Mouse (Mus musculus) hindbrain, embryonic 13.5 days (tissue): ENCODE measurements around the gene Tmem203. TPM values are rescaled to one million over a fixed set of nuclear protein-coding genes. Genes with fewer than 3 reads are reported as not detected.
"Not testable (repeated sequence)": the region's sequence is repeated elsewhere in the genome, so short reads cannot be mapped to it uniquely, and the experiment has no call there.

Experiments used
- ATAC-seq: fragments of 200-750 bp; cut with Nextera tagmentation; 2 replicates; pipeline ENCODE4 v1.8.0; 2017; ENCODE audit warnings: moderate TSS enrichment; ENCODE audit not compliant: low FRiP score
- H3K27ac ChIP-seq: fragments of 300-500 bp; sonication (generic); 2 replicates; pipeline ENCODE4 v1.5.1; 2015; ENCODE audit warnings: inconsistent platforms, mild to moderate bottlenecking, moderate library complexity
- H3K27me3 ChIP-seq: fragments of 300-500 bp; sonication (generic); 2 replicates; pipeline ENCODE4 v1.6.1; 2015; ENCODE audit warnings: mild to moderate bottlenecking, inconsistent platforms
- H3K36me3 ChIP-seq: fragments of 300-500 bp; sonication (generic); 2 replicates; pipeline ENCODE4 v1.6.1; 2015; ENCODE audit warnings: mild to moderate bottlenecking, inconsistent platforms
- H3K4me1 ChIP-seq: fragments of 300-500 bp; sonication (generic); replicated peaks from 2 replicates; pipeline ENCODE4 v1.6.1; 2015; ENCODE audit warnings: inconsistent platforms
- H3K4me2 ChIP-seq: fragments of 300-500 bp; sonication (generic); 2 replicates; pipeline ENCODE4 v1.6.1; 2015; ENCODE audit warnings: inconsistent platforms, mild to moderate bottlenecking, moderate library complexity
- H3K4me3 ChIP-seq: fragments of 300-500 bp; sonication (generic); 2 replicates; pipeline ENCODE4 v1.5.1; 2015; ENCODE audit warnings: mild to moderate bottlenecking, inconsistent platforms
- H3K9ac ChIP-seq: fragments of 300-500 bp; sonication (generic); 2 replicates; pipeline ENCODE4 v1.6.1; 2015; ENCODE audit warnings: mild to moderate bottlenecking, inconsistent platforms
- H3K9me3 ChIP-seq: fragments of 300-500 bp; sonication (generic); 2 replicates; pipeline ENCODE4 v1.6.1; 2016; ENCODE audit warnings: inconsistent platforms
- WGBS: fragments of 180-500 bp; shearing (Covaris S2); methylation state at CpG from one replicate; pipeline ENCODE4 v1.1.7; 2015; 5-methylcytosine and 5-hydroxymethylcytosine counted together
- polyA plus RNA-seq: library from polyadenylated mRNA; unstranded; fragments of >200 nt; fragmentation: Nextera tagmentation; extraction: Ambion mirVana; gene quantifications from 2 replicates; pipeline ENCODE4 v1.2.1, GENCODE M21; 2015

Gene Tmem203
- polyA plus RNA-seq, 1 experiment from 2014 or later: 20.9 TPM

DNA sequence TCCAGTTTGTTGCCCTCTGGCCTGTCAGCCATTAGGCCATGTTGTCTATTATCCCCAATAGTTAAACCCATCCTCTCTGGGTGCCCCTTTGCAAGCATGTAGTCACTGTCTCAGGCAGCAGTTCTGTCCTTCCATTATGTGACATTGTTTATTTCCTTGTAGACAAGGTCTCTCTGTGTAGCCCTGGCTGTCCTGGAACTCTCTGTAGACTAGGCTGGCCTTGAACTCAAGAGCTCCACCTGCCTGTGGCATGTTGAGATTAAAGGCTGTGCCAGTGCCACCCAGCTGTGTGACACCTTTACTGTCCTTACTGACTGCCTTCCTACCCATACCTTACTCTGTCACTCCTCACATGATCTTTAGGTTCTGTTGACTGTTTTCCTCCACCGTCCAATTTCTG is 2.9 kb upstream of the Tmem203 start:
- H3K9me3 ChIP-seq: no peaks in the 10 kb centered on the region
- WGBS: 97% methylated on average over 1 of the region's 1 CpGs
- ATAC-seq: no peak
- H3K4me3 ChIP-seq: no peak overlapping the region
- H3K4me1 ChIP-seq: peaks cover 23% of the 10 kb centered on the region
- H3K27ac ChIP-seq: no peak overlapping the region
- no peaks in the 10 kb centered on the region for H3K27me3 ChIP-seq
- H3K4me2 ChIP-seq: no peak overlapping the region
- H3K36me3 ChIP-seq: peaks cover 59% of the 10 kb centered on the region
- H3K9ac ChIP-seq: no peak overlapping the region

DNA sequence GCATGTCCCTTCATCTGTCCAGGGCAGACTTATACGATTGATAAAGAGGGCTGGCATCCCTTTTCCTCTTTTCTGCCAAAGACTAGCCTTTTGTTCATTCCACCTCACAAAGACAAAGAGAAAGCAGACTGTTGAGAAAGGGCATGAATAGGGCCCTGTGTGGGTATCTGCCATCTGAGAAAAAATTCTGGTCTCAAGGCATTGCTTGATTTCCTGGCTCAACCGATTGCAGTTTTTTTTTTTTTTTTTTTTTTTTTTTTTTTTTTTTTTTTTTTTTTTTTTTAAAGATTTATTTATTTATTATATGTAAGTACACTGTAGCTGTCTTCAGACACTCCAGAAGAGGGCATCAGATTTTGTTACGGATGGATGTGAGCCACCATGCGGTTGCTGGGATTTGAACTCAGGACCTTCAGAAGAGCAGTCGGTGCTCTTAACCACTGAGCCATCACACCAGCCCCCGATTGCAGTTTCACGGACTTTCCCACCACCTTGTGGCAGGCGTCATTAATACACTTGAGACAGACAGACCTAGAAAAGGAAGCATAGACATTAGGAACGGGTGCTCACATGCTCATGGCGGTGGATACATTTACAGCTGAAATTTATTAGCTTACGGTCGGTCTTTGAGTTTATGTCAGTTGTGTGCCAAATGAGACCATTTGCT is 1.3 kb downstream of the Tmem203 start:
- Histone ChIP-seq H3K9ac (peak overlapping the region; percentile 85), H3K36me3 (peaks cover 17% of the 10 kb centered on the region), H3K4me2 (peak overlapping the region; percentile 99), H3K4me3 (peak overlapping the region; percentile 95), H3K4me1 (peaks cover 27% of the 10 kb centered on the region)
- not testable (repeated sequence) for H3K27me3 ChIP-seq, ATAC-seq, H3K27ac ChIP-seq, H3K9me3 ChIP-seq
- WGBS: 63% methylated on average over 12 of the region's 12 CpGs

DNA sequence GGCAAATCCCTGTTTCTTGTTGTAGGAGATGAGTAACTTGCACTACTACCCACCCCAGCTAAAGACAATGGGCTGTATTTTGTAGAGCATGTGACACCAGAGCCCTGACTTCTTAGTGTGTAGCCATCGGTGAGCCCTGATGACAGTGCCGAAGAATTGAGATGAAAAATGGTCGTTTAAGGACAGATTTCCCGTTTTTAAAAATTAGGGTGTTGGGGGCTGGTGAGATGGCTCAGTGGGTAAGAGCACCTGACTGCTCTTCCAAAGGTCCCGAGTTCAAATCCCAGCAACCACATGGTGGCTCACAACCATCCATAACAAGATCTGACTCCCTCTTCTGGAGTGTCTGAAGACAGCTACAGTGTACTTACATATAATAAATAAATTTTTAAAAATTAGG is 2.0 kb downstream of the Tmem203 start:
- WGBS: 87% methylated on average over 5 of the region's 5 CpGs
- H3K4me3 ChIP-seq: not testable (repeated sequence)

GRCm38 (mm10) chr2:25258887-25259286 is 3.6 kb downstream of the Tmem203 start:
- H3K27me3 ChIP-seq: peaks cover 5% of the 10 kb centered on the region
- no peak overlapping the region for H3K4me3 ChIP-seq
- peaks cover 41% of the 10 kb centered on the region for H3K4me1 ChIP-seq
- no peak overlapping the region for H3K4me2 ChIP-seq
- H3K9me3 ChIP-seq: no peaks in the 10 kb centered on the region
- ATAC-seq: no peak
- H3K9ac ChIP-seq: no peak overlapping the region
- WGBS: 47% methylated on average over 2 of the region's 2 CpGs
- no peaks in the 10 kb centered on the region for H3K36me3 ChIP-seq
- no peak overlapping the region for H3K27ac ChIP-seq

More for the DNA sequence above, 2.0 kb downstream of the Tmem203 start:
- H3K27me3 ChIP-seq, H3K27ac ChIP-seq, H3K9me3 ChIP-seq, H3K4me2 ChIP-seq, ATAC-seq, H3K9ac ChIP-seq: not testable (repeated sequence)
- Histone ChIP-seq H3K36me3 (peaks cover 11% of the 10 kb centered on the region; the same call in 1 of the 2 replicates), H3K4me1 (peaks cover 31% of the 10 kb centered on the region)

- Histone ChIP-seq H3K9ac (peak overlapping the region; percentile 62), H3K4me2 (peak overlapping the region; percentile 99), H3K4me3 (peak overlapping the region; percentile 79), H3K4me1 (peaks cover 52% of the 10 kb centered on the region), H3K27ac (peak overlapping the region; percentile 78), H3K27me3 (peaks cover 18% of the 10 kb centered on the region), H3K9me3 (no peaks in the 10 kb centered on the region), H3K36me3 (no peaks in the 10 kb centered on the region)
- WGBS: 49% methylated on average over 12 of the region's 12 CpGs
- ATAC-seq: 0 out of 2 replicates have a peak, but pooled peaks have one; percentile 1
These were observed 6.6 kb downstream of the Tmem203 start for GRCm38 (mm10) chr2:25261870-25262269.

DNA sequence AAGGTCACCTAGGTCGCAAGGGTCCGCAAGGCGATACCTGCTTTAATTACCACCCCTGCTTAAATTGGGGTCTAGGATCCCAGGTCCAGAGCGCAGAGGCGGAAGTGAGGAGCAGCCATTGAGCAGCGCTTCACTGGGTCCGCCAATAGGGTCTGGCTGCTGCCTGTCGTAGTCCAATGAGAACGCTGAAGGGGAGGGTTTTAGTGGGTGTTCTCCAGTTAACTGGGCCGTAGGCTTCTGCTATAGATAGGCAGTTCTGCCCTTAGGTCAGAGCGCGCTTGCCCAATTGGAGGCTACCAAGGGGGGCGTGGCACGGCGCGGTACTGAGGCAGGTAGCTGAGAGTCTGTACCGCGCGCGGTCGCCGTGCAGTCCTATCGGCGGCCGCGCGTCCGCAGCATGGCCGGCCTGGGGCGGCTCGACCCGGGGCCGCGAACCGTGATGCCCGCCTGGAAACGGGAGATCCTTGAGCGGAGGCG is 7.1 kb downstream of the Tmem203 start, which contains the start of gene Tprn:
Gene Tprn, plus strand, starts transcription at position 328 of the 477 bp plus-strand sequence.
- no peaks in the 10 kb centered on the region for H3K36me3 ChIP-seq
- under 1% methylated on average over 39 of the region's 39 CpGs for WGBS
- peak; percentile 98 for ATAC-seq
- peak within 1 kb of the TSS; percentile 87 for H3K27ac ChIP-seq
- H3K9me3 ChIP-seq: no peaks in the 10 kb centered on the region
- H3K4me1 ChIP-seq: peaks cover 52% of the 10 kb centered on the region
- peak within 1 kb of the TSS; percentile 85 for H3K9ac ChIP-seq
- peak within 1 kb of the TSS; percentile 79 for H3K4me3 ChIP-seq
- H3K4me2 ChIP-seq: peak within 1 kb of the TSS; percentile 99
- peaks cover 18% of the 10 kb centered on the region for H3K27me3 ChIP-seq

- ATAC-seq: peak; percentile 50
- peaks cover 18% of the 10 kb centered on the region for H3K27me3 ChIP-seq
- peak overlapping the region; percentile 99 for H3K4me2 ChIP-seq
- peak overlapping the region; percentile 85 for H3K9ac ChIP-seq
- WGBS: under 1% methylated on average over 82 of the region's 82 CpGs
- H3K9me3 ChIP-seq: no peaks in the 10 kb centered on the region
- peaks cover 1% of the 10 kb centered on the region; the same call in 1 of the 2 replicates for H3K36me3 ChIP-seq
- peaks cover 55% of the 10 kb centered on the region for H3K4me1 ChIP-seq
- H3K4me3 ChIP-seq: peak overlapping the region; percentile 79
- H3K27ac ChIP-seq: peak overlapping the region; percentile 87
These were observed 7.8 kb downstream of the Tmem203 start for GRCm38 (mm10) chr2:25262795-25263622.

DNA sequence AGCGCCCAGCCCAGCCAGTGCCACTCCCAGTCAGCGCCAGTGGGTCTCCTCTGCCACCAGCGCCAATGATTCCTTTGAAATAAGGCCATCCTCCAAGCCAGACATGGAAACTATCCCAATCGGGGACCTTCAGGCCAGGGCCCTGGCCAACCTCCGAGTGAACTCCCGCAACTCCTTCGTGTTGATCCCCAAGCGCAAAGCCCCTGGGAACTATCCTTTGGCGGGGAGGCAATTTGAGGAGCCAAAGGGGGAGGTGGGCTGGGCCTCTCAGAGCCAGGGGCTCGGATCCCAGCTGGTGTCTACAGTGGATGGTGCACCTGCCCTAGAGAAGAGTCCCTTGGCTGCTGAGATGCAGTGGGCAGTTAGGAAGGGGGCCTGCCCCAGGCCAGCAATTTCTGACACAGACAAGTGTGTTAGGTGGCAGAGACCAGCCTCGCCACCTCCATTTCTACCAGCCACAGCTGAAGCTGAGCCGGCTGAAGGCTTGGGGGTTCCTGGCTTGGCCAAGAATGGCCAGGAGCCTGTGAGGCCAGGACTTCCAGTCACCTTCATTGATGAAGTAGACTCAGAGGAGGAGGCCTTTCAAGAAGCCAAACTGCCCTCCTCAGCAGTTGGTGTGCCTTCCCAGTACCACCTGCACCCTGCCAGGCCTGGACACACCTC is 8.5 kb downstream of the Tmem203 start:
- 18% methylated on average over 12 of the region's 12 CpGs for WGBS
- Histone ChIP-seq H3K27me3 (peaks cover 18% of the 10 kb centered on the region), H3K36me3 (peaks cover 9% of the 10 kb centered on the region), H3K4me2 (peak overlapping the region; percentile 99), H3K4me1 (peaks cover 60% of the 10 kb centered on the region), H3K4me3 (peak overlapping the region; percentile 79), H3K9me3 (no peaks in the 10 kb centered on the region), H3K27ac (peak overlapping the region; percentile 87; the same call in 1 of the 2 replicates), H3K9ac (peak overlapping the region; percentile 85)
- ATAC-seq: no peak

- 78% methylated on average over 5 of the region's 5 CpGs for WGBS
- no peak for ATAC-seq
These were observed 9.0 kb downstream of the Tmem203 start for GRCm38 (mm10) chr2:25264286-25264660.

GRCm38 (mm10) chr2:25264851-25265250 is 9.6 kb downstream of the Tmem203 start:
- Histone ChIP-seq H3K27ac (no peak overlapping the region), H3K4me2 (peak overlapping the region; percentile 99), H3K9me3 (no peaks in the 10 kb centered on the region), H3K27me3 (peaks cover 18% of the 10 kb centered on the region), H3K36me3 (peaks cover 20% of the 10 kb centered on the region), H3K9ac (peak overlapping the region; percentile 85), H3K4me1 (peaks cover 60% of the 10 kb centered on the region), H3K4me3 (peak overlapping the region; percentile 79)
- ATAC-seq: no peak
- WGBS: 67% methylated on average over 3 of the region's 3 CpGs

More at GRCm38 (mm10) chr2:25264286-25264660, 9.0 kb downstream of the Tmem203 start:
- H3K4me2 ChIP-seq: peak overlapping the region; percentile 99
- H3K9me3 ChIP-seq: no peaks in the 10 kb centered on the region
- H3K27me3 ChIP-seq: peaks cover 18% of the 10 kb centered on the region
- peaks cover 60% of the 10 kb centered on the region for H3K4me1 ChIP-seq
- no peak overlapping the region for H3K27ac ChIP-seq
- H3K36me3 ChIP-seq: peaks cover 14% of the 10 kb centered on the region
- H3K4me3 ChIP-seq: peak overlapping the region; percentile 79
- peak overlapping the region; percentile 85 for H3K9ac ChIP-seq

DNA sequence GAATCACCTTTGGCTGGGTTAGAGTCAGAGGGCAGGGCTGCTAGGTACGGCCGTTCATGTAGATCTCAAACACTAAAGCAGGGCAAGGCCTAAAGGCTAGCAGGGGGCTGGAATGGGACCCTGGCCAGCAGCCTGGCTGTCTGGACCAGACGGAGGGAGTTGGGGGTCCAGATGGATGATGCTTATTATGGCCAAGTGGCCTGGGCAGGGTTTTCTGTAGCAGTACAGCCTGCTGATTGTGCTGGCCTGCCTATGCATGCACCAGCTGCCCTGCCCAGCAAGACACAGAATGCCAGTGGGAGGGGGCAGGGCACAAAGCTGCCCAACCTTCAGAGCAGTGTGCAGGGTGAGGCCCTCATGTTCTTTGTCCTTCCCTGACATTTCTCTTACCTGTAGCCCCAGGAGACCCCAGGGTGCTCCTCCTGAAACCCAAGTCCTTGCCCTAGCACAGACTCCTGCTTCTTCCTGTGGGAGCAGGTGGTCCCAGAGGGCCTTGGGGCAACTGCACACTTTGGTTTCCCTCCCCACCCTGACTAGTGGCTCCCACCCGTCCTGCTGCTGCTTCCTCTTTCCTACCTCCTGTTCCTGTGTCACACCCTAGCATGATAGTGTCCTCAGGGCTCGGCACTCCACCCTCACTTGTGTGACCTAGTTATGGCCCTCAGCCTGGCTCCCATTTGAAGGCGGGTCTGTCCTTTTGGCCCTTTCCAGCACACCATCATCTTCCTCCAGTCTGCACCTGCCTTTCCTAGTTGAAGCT is 10.8 kb downstream of the Tmem203 start:
- H3K27me3 ChIP-seq: peaks cover 18% of the 10 kb centered on the region
- H3K9me3 ChIP-seq: no peaks in the 10 kb centered on the region
- peaks cover 30% of the 10 kb centered on the region for H3K36me3 ChIP-seq
- ATAC-seq: no peak
- H3K4me3 ChIP-seq: peak overlapping the region; percentile 79
- peak overlapping the region; percentile 83 for H3K27ac ChIP-seq
- peak overlapping the region; percentile 99 for H3K4me2 ChIP-seq
- 60% methylated on average over 6 of the region's 6 CpGs for WGBS
- peaks cover 67% of the 10 kb centered on the region for H3K4me1 ChIP-seq
- H3K9ac ChIP-seq: peak overlapping the region; percentile 70
